Mouse (Mus musculus) testis, postnatal 10 days (tissue): ENCODE data around the gene Pcid2.
A peak's percentile ranks its signal among the peaks of the same experiment; 100 is the strongest.

Experiments used
- DNase-seq: peaks from one replicate; pipeline ENCODE4 v3.0.0; 2021; ENCODE audit warnings: low spot score

The Pcid2 gene

GRCm38 (mm10) chr8:13105087-13105881 is at the start of gene Pcid2, which contains the start of gene Cul4a:
TSS of gene Pcid2 (minus strand) at chr8:13105459.
TSS of gene Cul4a (plus strand) at chr8:13105621.
- peak; percentile 98 for DNase-seq

GRCm38 (mm10) chr8:13154099-13154498 is 48.8 kb upstream of the Pcid2 start:
- DNase-seq, result no peak

GRCm38 (mm10) chr8:13150929-13151328 is 45.7 kb upstream of the Pcid2 start:
- no peak for DNase-seq

GRCm38 (mm10) chr8:13149866-13150265 is 44.6 kb upstream of the Pcid2 start:
- DNase-seq, result no peak

- DNase-seq, result no peak
These were observed 44.0 kb upstream of the Pcid2 start for GRCm38 (mm10) chr8:13149287-13149686.

GRCm38 (mm10) chr8:13148476-13148875 is 43.2 kb upstream of the Pcid2 start:
- DNase-seq, result no peak

GRCm38 (mm10) chr8:13141681-13142080 is 36.4 kb upstream of the Pcid2 start:
- no peak for DNase-seq

GRCm38 (mm10) chr8:13139641-13140182 is 34.5 kb upstream of the Pcid2 start:
- DNase-seq, result no peak

GRCm38 (mm10) chr8:13132220-13132619 is 27.0 kb upstream of the Pcid2 start:
- peak; percentile 76 for DNase-seq

GRCm38 (mm10) chr8:13124897-13125296 is 19.6 kb upstream of the Pcid2 start:
- DNase-seq, result no peak

GRCm38 (mm10) chr8:13122887-13123421 is 17.7 kb upstream of the Pcid2 start:
- DNase-seq, result no peak

GRCm38 (mm10) chr8:13120882-13121665 is 15.8 kb upstream of the Pcid2 start:
- no peak for DNase-seq

GRCm38 (mm10) chr8:13118516-13118915 is 13.3 kb upstream of the Pcid2 start:
- DNase-seq, result no peak

GRCm38 (mm10) chr8:13117096-13117495 is 11.8 kb upstream of the Pcid2 start:
- no peak for DNase-seq

- no peak for DNase-seq
These were observed 8.0 kb upstream of the Pcid2 start for GRCm38 (mm10) chr8:13113232-13113631.

GRCm38 (mm10) chr8:13111917-13112316 is 6.7 kb upstream of the Pcid2 start:
- DNase-seq, result no peak

- DNase-seq, result no peak
These were observed 4.2 kb upstream of the Pcid2 start for GRCm38 (mm10) chr8:13109416-13109960.

- DNase-seq, result no peak
These were observed 3.7 kb upstream of the Pcid2 start for GRCm38 (mm10) chr8:13108967-13109366.

- no peak for DNase-seq
These were observed 2.9 kb upstream of the Pcid2 start for GRCm38 (mm10) chr8:13107990-13108638.

- peak; percentile 82 for DNase-seq
These were observed 771 bp upstream of the Pcid2 start for GRCm38 (mm10) chr8:13105908-13106551.

GRCm38 (mm10) chr8:13104691-13105086 is 570 bp downstream of the Pcid2 start:
- peak; percentile 94 for DNase-seq
